Mouse (Mus musculus): ENCODE measurements at regions not wholly inside any gene's neighbourhood (a gene's known extent, or its start where the extent isn't known, plus 50 kb on each side); places are given as distances from the start of the nearest gene placed in this dataset.
"Not testable (repeated sequence)": the region's sequence is repeated elsewhere in the genome, so short reads cannot be mapped to it uniquely, and the experiment has no call there.

- DNase-seq (ENCODE audit: low read depth) = no peak
Observed at GRCm38 (mm10) chr5:151733991-151734390, 82.9 kb upstream of the Rfc3 start.

DNA sequence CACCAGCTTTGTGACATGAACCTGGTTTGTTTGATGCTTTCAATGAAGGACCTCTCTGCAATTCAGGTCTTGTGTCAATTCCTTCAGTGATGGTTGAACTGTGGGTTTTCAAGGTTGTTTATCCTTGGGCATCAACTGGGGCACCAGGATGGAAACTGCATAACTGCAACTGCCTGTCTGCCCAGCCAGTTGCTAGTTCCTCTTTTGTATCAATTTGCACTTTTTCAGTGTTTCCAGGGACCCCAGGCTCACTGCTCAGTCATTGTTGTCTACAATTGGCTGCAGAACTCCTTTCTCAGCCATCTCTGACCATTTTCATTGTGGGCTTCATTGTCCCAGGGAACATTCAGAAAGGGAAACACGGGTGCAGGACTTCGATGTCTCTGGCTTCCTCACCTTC, 74.6 kb upstream of the Rfc3 start:
- no peak for DNase-seq (ENCODE audit: low read depth)

DNA sequence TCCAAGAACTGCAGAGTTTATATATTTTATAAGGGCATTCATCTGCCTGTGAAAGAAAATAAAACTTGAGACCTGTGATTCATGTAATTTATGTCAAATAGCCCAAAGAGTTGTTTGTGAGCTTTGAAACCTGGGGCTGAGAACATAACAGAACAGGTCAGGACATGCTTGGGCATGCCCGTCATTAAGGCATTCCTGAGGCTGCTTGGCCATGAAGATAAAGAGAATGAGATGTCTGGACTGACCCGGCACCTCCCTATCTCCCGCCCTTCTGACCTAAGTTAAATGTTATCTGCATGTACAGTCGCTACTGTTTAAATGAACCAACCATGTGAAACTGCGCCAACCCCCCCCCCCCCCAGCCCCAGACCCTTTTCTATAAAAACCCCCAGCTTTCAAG, 73.4 kb upstream of the Rfc3 start:
- not testable (repeated sequence) for DNase-seq (ENCODE audit: low read depth)

- DNase-seq (ENCODE audit: low read depth) = no peak
Observed at GRCm38 (mm10) chr5:151722458-151722857, 71.4 kb upstream of the Rfc3 start.

- DNase-seq (ENCODE audit: low read depth) = not testable (repeated sequence)
Observed at GRCm38 (mm10) chr5:151719757-151720156, 68.7 kb upstream of the Rfc3 start.

DNA sequence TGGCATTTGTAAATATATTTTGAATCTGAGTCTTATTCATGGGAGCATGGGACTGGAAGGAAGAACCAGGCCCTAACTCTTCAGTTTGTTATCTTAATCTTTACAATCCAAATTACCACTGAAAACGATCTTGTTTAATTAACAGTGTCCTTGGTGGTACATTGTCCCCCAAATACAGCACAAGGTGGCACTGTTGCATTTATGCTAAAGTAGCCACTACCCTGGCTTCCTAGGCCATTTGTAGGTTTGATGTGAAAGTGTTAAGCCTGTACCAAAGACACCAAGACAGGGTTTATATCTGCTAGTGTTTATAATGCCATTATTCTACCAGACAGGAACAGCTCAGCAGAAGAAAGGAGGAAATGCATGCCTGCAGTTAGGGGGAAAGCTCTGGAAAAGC, 66.9 kb upstream of the Rfc3 start:
- no peak for DNase-seq (ENCODE audit: low read depth)

DNA sequence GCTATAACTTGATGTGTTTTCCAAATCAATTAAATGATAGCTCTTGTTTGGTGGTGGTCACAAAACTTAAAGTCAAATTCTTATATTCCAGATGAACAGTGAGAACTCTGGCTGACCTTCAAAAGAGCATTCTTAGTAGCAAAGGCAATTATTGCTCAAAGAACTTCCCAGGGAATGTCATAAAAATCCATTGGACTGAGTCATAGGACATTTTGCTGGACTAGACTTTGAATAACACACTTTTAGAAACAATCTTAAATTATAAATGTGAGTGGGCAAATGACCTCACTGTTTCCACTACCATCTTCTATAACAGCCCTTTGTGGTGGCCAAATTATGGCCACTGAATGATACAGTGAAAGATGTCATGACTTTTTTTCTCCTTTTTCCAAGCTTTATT, 54.2 kb upstream of the Rfc3 start:
- DNase-seq (ENCODE audit: low read depth) = peak; percentile 42

DNA sequence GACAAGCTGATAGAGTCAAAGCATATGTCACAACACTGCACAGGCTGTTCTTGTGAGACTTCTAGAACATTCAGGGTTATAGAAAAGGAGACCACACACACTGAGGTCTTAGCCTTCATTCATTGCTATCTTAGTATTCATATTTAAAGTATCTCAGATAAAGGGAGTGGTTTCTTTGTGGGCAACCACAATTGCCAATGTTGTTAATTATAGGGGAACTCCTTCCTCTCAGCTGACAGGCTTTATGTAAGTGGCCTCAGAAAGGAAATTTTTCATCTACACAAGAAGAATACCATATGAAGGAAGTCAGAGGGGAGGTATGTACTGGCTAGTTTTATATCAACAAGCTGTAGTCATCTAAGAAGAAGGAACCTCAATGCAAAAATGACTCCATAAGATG, 53.0 kb upstream of the Rfc3 start:
- no peak for DNase-seq (ENCODE audit: low read depth)

Measured in fibroblast of lung, adult 2 months (primary cell).